ENCODE assay signal across 8 mouse cellular contexts in genomic region chr4:62763990-62764389, GRCm38 (mm10).
DNase-seq lines count a peak whose midpoint lies in the region; ATAC-seq lines count a peak whose summit lies in the region.

No protein-coding gene starts in this region.

- ATAC-seq in inflammation-experienced regulatory T-cells, adult 6 months = peak; percentile 94
- ATAC-seq in megakaryocyte progenitor cell, adult 5-6 weeks (replicated peaks; ENCODE audit: poor library complexity) = peak; percentile 94

- intact Hi-C loops in gastrocnemius, postnatal 36 days (cut with DNase I) = loop anchor here (1.0 to 2.0 kb wide), 2 partner anchors 66 to 203 kb away; no protein-coding TSS in a partner anchor

- peak; percentile 85 for DNase-seq in adipocyte (ENCODE audit: low spot score)
- DNase-seq in embryo, embryonic 10 days (ENCODE audit: low spot score) = peak; percentile 91
- peak; percentile 79 to 80 for DNase-seq in gastrocnemius, postnatal 36 days
- peak; percentile 75 to 81 for DNase-seq in left cerebral cortex, adult 8-10 months (ENCODE audit: low spot score in 2 of 2)
- peak; percentile 90 for DNase-seq in right cerebral cortex, postnatal 14 days
- peak; percentile 86 for DNase-seq in urinary bladder, postnatal 14 days (ENCODE audit: low spot score)

Comparison
In these comparisons a context has a peak if more than half of its experiments do, and no peak if none do; other contexts are left out.
1. Peak in every context shown above with its lines: DNase-seq and ATAC-seq.